Mouse (Mus musculus) heart, adult 2 months (tissue): ENCODE data around the gene Gpr160.

ENCODE experiments used
- CTCF ChIP-seq: fragments of 200-600 bp; IDR thresholded peaks from 2 replicates; pipeline ENCODE4 v1.8.1; 2022; ENCODE audit warnings: antibody characterized with exemption, mild to moderate bottlenecking, moderate library complexity
- EP300 ChIP-seq: fragments of 200-500 bp; IDR thresholded peaks from 2 replicates; pipeline ENCODE4 v1.6.1; 2011; ENCODE audit warnings: low read depth, low read length, control low read depth; ENCODE audit not compliant: insufficient read depth

DNA sequence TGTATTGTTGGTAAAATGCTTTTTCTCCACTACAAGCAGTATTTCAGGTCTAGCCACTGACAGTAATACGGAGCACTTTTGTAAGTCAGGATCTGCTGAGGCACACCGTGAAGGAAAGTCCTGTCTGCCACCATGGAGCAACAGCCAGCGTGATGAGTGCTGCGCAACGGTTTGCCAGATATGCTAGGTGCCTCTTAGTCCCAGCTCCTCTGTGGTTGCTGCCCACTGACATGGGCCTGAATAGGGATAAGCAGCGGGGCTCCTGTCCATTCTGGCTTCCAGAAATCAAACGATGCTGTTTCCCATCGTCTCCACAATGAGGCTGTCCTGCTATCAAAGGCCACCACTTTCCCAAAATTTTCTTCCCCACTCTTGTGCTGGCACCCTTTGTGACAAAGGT is 33.6 kb upstream of the Gpr160 start:
- no peak for TF ChIP-seq CTCF
- no peak for TF ChIP-seq EP300
